Mouse (Mus musculus) heart, embryonic 14.5 days (tissue): ENCODE measurements around the gene Efna2. TPM values are rescaled to one million over a fixed set of nuclear protein-coding genes. Genes with fewer than 3 reads are reported as not detected.

Experiments
- ATAC-seq: fragments of 200-750 bp; cut with Nextera tagmentation; 2 replicates; pipeline ENCODE4 v1.8.0; 2017; ENCODE audit warnings: low read depth, moderate TSS enrichment; ENCODE audit not compliant: insufficient number of reproducible peaks, insufficient read depth, low FRiP score
- H3K27ac ChIP-seq, 2 experiments: fragments of 200-500 bp in 1 of 2; fragments of 300-500 bp in 1 of 2; sonication (generic) in 1 of 2; replicated peaks in 1 of 2; 2 replicates each; pipeline ENCODE4 v1.5.1; 2012 to 2014; ENCODE audit warnings: low read depth in 2 of 2, low read length in 2 of 2, control low read depth in 1 of 2, mild to moderate bottlenecking in 1 of 2, mixed read lengths in 1 of 2; ENCODE audit not compliant: control insufficient read depth in 1 of 2, insufficient read depth in 1 of 2
- H3K27me3 ChIP-seq: fragments of 300-500 bp; sonication (generic); 2 replicates; pipeline ENCODE4 v1.6.1; 2014; ENCODE audit warnings: mild to moderate bottlenecking, low read length, control low read depth; ENCODE audit not compliant: control insufficient read depth, insufficient read depth
- H3K36me3 ChIP-seq: fragments of 300-500 bp; sonication (generic); 2 replicates; pipeline ENCODE4 v1.6.1; 2014; ENCODE audit warnings: mild to moderate bottlenecking, control low read depth, low read length, mixed read lengths; ENCODE audit not compliant: control insufficient read depth, insufficient read depth
- H3K4me1 ChIP-seq, 2 experiments: fragments of 200-500 bp in 1 of 2; fragments of 300-500 bp in 1 of 2; sonication (generic) in 1 of 2; 2 replicates each; pipeline ENCODE4 v1.6.1; 2012 to 2014; ENCODE audit warnings: low read length in 2 of 2, control low read depth in 1 of 2, mixed read lengths in 1 of 2; ENCODE audit not compliant: control insufficient read depth in 2 of 2, insufficient read depth in 2 of 2
- H3K4me2 ChIP-seq: fragments of 300-500 bp; sonication (generic); 2 replicates; pipeline ENCODE4 v1.6.1; 2014; ENCODE audit warnings: mild to moderate bottlenecking, low read length
- H3K4me3 ChIP-seq, 2 experiments: fragments of 200-500 bp in 1 of 2; fragments of 300-500 bp in 1 of 2; sonication (generic) in 1 of 2; 2 replicates each; pipeline ENCODE4 v1.5.1; 2012 to 2014; ENCODE audit warnings: low read length in 2 of 2, mild to moderate bottlenecking in 2 of 2, control low read depth in 1 of 2, low read depth in 1 of 2, moderate library complexity in 1 of 2; ENCODE audit not compliant: control insufficient read depth in 1 of 2, insufficient read depth in 1 of 2
- H3K9ac ChIP-seq: fragments of 300-500 bp; sonication (generic); 2 replicates; pipeline ENCODE4 v1.6.1; 2014; ENCODE audit warnings: mild to moderate bottlenecking, low read length
- H3K9me3 ChIP-seq: fragments of 300-500 bp; sonication (generic); 2 replicates; pipeline ENCODE4 v1.6.1; 2016; ENCODE audit warnings: low read length, control low read depth; ENCODE audit not compliant: control insufficient read depth
- WGBS: fragments of 180-500 bp; shearing (Covaris S2); extraction: QIAGEN DNeasy Blood & Tissue Kit; methylation state at CpG from one replicate; pipeline ENCODE4 v1.1.7; 2014; 5-methylcytosine and 5-hydroxymethylcytosine counted together
- polyA plus RNA-seq: library from polyadenylated mRNA; unstranded; fragments of >200 nt; fragmentation: Nextera tagmentation; extraction: Ambion mirVana; gene quantifications from 2 replicates; pipeline ENCODE4 v1.2.1, GENCODE M21; 2014

Efna2 gene
- polyA plus RNA-seq, 1 experiment from 2014 or later = 10.1 TPM

DNA sequence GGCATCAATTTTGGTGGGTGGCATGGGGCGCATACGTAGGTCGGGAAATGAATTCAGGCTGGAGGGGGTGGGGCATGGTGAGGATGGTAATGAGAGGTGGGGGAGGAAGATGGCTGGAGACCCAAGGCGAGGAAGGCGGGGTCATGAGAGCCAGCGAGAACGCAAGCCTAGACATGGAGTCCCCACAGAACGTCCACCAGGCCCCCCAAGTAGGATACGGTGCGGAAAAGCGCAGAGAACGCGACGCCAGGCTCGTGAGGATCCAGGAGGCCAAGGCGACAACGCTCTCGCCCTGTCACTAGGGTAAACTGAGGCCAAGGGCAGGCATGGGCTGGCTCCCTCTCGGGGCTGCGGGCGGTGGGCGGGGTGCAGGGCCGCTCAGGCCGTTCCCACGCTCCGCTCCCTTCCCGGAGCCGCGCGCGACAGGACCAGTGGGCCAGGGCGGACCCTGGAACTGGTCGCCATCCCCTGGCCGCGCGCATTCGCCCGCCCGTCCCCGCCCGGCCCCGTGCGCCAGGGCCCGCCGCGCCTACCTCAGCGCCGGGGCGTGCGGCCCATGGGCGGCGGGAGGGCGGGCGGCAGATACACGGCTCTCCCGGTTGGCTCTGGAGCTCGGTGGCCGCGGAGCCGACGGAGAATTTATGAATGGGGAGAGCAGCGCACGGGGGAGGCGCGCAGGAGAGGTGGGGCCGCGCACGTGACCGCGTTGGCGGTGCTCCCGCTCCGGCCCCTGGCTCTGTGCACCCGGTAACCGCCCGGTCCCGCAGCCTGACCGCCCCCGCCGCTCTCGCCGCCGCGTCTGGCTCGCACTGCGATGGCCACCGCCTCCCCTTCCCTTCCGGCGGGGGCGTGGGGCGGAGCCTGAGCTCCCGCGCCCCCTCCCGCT lies 40.5 kb upstream of the Efna2 start, which contains the start of gene Atp5d:
Atp5d (plus strand) TSS at position 80 of the 886 bp plus-strand sequence.
- Histone ChIP-seq H3K27ac (peak within 1 kb of the TSS in 1 of 2 experiments; percentile 21; a peak in 2 of 4 replicates), H3K4me2 (peak within 1 kb of the TSS; percentile 99), H3K4me3 (peak within 1 kb of the TSS; percentile 58 to 64), H3K9me3 (0 out of 2 replicates have a peak, but pooled peaks cover 3% of the 10 kb centered on the region), H3K27me3 (peaks cover 31% of the 10 kb centered on the region), H3K4me1 (peaks cover 12 to 45% of the 10 kb centered on the region in 2 experiments), H3K36me3 (peaks cover 9% of the 10 kb centered on the region), H3K9ac (peak within 1 kb of the TSS; percentile 79)
- 0 out of 2 replicates have a peak, but pooled peaks have one; percentile 1 for ATAC-seq
- 1% methylated on average over 60 of the region's 94 CpGs for WGBS

DNA sequence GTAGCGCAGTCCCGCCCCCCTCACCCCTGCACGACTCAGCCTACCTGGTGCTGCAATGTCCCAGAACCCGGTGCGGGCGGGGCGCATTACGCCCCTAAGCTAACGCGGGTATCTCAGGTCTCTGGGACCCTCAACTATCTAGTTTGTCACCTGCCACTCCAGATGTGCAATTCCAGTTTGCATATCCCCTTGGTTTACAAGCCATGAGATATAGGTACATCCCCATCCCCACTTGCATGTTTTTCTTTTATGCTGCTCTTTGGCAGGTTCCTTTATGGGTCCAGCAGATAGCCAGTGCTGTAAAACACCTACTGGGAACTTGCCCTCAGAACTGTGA lies 39.9 kb upstream of the Efna2 start:
- Histone ChIP-seq H3K27ac (0 out of 4 replicates have a peak overlapping the region, but pooled peaks of 1 of the 2 experiments have one; percentile 21), H3K9ac (peak overlapping the region; percentile 79), H3K4me1 (peaks cover 12 to 42% of the 10 kb centered on the region in 2 experiments), H3K4me3 (peak overlapping the region; percentile 58 to 64), H3K27me3 (peaks cover 31% of the 10 kb centered on the region), H3K4me2 (peak overlapping the region; percentile 99), H3K36me3 (peaks cover 15% of the 10 kb centered on the region), H3K9me3 (0 out of 2 replicates have a peak, but pooled peaks cover 3% of the 10 kb centered on the region)
- WGBS = under 1% methylated on average over 10 of the region's 10 CpGs
- ATAC-seq = 0 out of 2 replicates have a peak, but pooled peaks have one; percentile 0

DNA sequence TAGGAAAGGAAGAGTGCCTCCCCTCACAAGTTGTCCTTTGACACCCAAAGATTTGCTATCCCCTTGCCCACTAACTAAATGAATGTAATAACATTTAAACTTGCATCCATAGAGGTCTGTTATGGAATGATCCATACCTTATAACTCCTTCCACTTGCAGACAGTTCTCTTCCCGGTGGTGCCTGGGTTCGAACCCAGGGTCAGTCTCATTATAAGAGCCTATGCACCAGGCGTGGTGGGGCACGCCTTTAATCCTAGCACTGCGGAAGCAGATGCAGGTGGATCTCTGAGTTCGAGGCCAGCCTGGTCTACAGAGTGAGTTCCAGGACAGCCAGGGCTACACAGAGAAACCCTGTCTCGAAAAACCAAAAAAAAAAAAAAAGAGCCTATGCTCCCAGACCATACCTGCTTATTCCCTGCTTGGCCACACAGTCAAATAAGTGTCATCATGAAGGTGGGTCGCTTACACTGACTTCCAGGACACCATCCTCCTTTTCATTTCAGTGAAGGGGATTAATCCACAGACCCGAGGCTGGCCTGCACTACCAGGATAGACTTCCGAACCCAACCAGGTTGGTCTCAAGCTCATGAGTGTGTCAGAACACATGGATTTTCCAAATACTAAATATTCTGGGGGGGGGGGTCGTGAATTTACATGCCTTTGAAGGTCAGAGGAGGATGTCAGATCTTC lies 39.2 kb upstream of the Efna2 start:
- peaks cover 23% of the 10 kb centered on the region for H3K36me3 ChIP-seq
- H3K4me2 ChIP-seq = peak overlapping the region; percentile 96; the same call in 1 of the 2 replicates
- 0 out of 2 replicates have a peak, but pooled peaks cover 3% of the 10 kb centered on the region for H3K9me3 ChIP-seq
- 0 out of 2 replicates have a peak overlapping the region, but pooled peaks have one; percentile 70 for H3K9ac ChIP-seq
- no peak overlapping the region for H3K4me3 ChIP-seq
- peaks cover 30% of the 10 kb centered on the region for H3K27me3 ChIP-seq
- 0 out of 4 replicates have a peak overlapping the region, but pooled peaks of 1 of the 2 experiments have one; percentile 82 for H3K27ac ChIP-seq
- no peak for ATAC-seq
- H3K4me1 ChIP-seq = peaks cover 12 to 46% of the 10 kb centered on the region in 2 experiments
- WGBS = 76% methylated on average over 11 of the region's 11 CpGs

DNA sequence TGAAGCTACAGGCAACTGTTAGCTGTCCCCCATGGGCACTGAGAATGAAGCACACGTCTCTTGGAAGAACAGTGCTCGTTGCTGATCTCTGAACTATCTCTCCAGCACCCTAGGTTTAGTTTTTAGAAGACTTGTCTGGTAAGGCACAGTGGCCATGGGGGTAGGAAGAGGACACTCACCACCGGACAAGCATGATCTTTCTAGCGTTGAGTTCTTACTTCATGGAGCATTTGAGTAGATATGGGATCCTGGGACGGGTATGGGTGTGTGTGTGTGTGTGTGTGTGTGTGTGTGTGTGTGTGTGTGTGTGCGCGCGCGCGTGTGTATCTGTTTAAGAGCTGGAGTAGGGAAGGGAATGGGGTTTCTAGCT lies 38.6 kb upstream of the Efna2 start, which contains the start of gene Cbarp:
Cbarp (minus strand) TSS at position 170 of the 370 bp plus-strand sequence.
- peak within 1 kb of the TSS; percentile 46 to 82 for H3K27ac ChIP-seq
- no peak for ATAC-seq
- WGBS = 68% methylated on average over 10 of the region's 10 CpGs

DNA sequence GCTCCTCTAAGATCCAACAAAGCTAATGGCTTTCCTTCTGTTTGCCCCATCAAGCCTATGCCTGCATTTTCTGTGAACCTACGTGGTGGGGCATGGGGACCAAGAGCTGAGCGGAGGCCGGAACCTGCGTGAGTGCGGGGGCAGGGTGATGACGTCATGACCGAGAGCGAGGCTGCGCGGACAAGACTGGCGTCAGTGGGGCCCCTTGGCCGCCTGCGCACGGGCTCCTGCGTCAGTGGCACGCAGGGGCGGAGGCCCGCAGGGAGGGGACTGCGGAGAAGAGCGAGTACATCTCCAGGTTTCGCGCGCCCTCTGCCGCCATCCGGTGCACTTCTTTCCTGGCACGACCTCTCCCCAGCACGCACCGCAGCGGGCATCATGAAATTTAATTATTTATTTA lies 38.0 kb upstream of the Efna2 start:
- H3K36me3 ChIP-seq = peaks cover 34% of the 10 kb centered on the region
- peaks cover 17 to 55% of the 10 kb centered on the region in 2 experiments for H3K4me1 ChIP-seq
- H3K27me3 ChIP-seq = peaks cover 21% of the 10 kb centered on the region
- peak overlapping the region; percentile 12 to 69 for H3K4me3 ChIP-seq
- H3K4me2 ChIP-seq = peak overlapping the region; percentile 96
- peak; percentile 72 for ATAC-seq
- 0% methylated on average over 29 of the region's 29 CpGs for WGBS
- peak overlapping the region; percentile 70 for H3K9ac ChIP-seq
- no peaks in the 10 kb centered on the region for H3K9me3 ChIP-seq
- H3K27ac ChIP-seq = peak overlapping the region; percentile 46 to 82

More for the DNA sequence above, 38.6 kb upstream of the Efna2 start, which contains the start of gene Cbarp:
- Histone ChIP-seq H3K4me2 (peak within 1 kb of the TSS; percentile 99), H3K27me3 (peaks cover 27% of the 10 kb centered on the region), H3K4me1 (peaks cover 13 to 51% of the 10 kb centered on the region in 2 experiments), H3K4me3 (peak within 1 kb of the TSS; percentile 12 to 69), H3K9ac (peak within 1 kb of the TSS; percentile 70), H3K36me3 (peaks cover 28% of the 10 kb centered on the region), H3K9me3 (0 out of 2 replicates have a peak, but pooled peaks cover 3% of the 10 kb centered on the region)

DNA sequence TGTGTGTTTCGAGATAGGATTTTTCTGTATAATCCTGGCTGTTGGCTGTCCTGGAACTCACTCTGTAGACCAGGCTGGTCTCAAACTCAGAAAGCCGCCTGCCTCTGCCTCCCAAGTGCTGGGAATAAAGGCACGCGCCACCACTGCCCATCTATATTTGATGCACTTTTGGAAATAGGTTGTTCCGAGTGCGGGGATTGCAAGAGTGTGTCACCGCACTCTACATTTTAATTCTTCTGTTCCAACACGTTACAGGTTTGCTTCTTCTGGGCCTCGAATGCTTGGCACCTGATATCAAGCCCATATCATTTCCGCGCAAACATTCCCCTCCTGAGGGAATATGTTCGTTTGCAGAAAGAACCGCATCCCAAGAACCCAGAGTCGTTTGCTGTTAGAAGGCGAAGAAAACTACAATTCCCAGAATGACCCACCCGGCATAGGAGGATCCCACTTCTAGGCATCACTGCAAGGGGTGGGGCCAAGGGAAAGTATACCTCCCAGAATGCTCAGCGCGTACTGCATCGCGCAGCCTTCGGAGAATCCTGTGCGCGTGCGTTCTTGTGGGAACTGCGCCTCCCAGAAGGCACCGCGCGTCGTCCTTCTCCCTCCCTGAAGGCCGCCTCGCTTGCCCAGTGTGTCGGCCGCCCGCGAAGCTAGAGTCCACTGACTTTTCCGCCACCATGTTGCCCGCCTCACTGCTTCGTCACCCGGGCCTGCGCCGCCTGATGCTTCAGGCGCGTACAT lies 37.3 kb upstream of the Efna2 start:
- WGBS = 1% methylated on average over 43 of the region's 43 CpGs
- peak overlapping the region; percentile 56 to 69 for H3K4me3 ChIP-seq

More for the DNA sequence above, 37.3 kb upstream of the Efna2 start:
- Histone ChIP-seq H3K27me3 (peaks cover 14% of the 10 kb centered on the region), H3K9ac (peak overlapping the region; percentile 96), H3K27ac (peak overlapping the region; percentile 67 to 82), H3K9me3 (no peaks in the 10 kb centered on the region), H3K36me3 (peaks cover 40% of the 10 kb centered on the region), H3K4me1 (peaks cover 21 to 56% of the 10 kb centered on the region in 2 experiments), H3K4me2 (peak overlapping the region; percentile 96)
- peak; percentile 81 for ATAC-seq
